Mouse (Mus musculus) forebrain, embryonic 11.5 days (tissue): ENCODE data around the gene Dbn1. TPM values are rescaled to one million over a fixed set of nuclear protein-coding genes. Genes with fewer than 3 reads are reported as not detected.

Experiments used
- ATAC-seq: fragments of 200-750 bp; cut with Nextera tagmentation; replicated peaks from 2 replicates; pipeline ENCODE4 v1.8.0; 2017; ENCODE audit warnings: moderate TSS enrichment; ENCODE audit not compliant: low FRiP score
- DNase-seq: peaks from one replicate; pipeline ENCODE4 v3.0.0-alpha.2; 2017; ENCODE audit warnings: low spot score
- H3K27ac ChIP-seq: fragments of 300-500 bp; sonication (generic); 2 replicates; pipeline ENCODE4 v1.5.1; 2014; ENCODE audit warnings: low read depth, low read length
- H3K27me3 ChIP-seq: fragments of 300-500 bp; sonication (generic); 2 replicates; pipeline ENCODE4 v1.6.1; 2014; ENCODE audit warnings: mild to moderate bottlenecking, low read length, mixed read lengths; ENCODE audit not compliant: control insufficient read depth, insufficient read depth
- H3K36me3 ChIP-seq: fragments of 300-500 bp; sonication (generic); 2 replicates; pipeline ENCODE4 v1.6.1; 2014; ENCODE audit warnings: mild to moderate bottlenecking, low read length, moderate library complexity, mixed read lengths; ENCODE audit not compliant: control insufficient read depth, insufficient read depth
- H3K4me1 ChIP-seq: fragments of 300-500 bp; sonication (generic); replicated peaks from 2 replicates; pipeline ENCODE4 v1.6.1; 2014; ENCODE audit warnings: low read length, mixed read lengths; ENCODE audit not compliant: control insufficient read depth, insufficient read depth
- H3K4me2 ChIP-seq: fragments of 300-500 bp; sonication (generic); 2 replicates; pipeline ENCODE4 v1.6.1; 2014; ENCODE audit warnings: low read depth, mild to moderate bottlenecking, low read length, moderate library complexity, mixed read lengths; ENCODE audit not compliant: severe bottlenecking
- H3K4me3 ChIP-seq: fragments of 300-500 bp; sonication (generic); 2 replicates; pipeline ENCODE4 v1.5.1; 2014; ENCODE audit warnings: low read depth, low read length
- H3K9ac ChIP-seq: fragments of 300-500 bp; sonication (generic); 2 replicates; pipeline ENCODE4 v1.6.1; 2014; ENCODE audit warnings: low read length
- H3K9me3 ChIP-seq: fragments of 300-500 bp; sonication (generic); 2 replicates; pipeline ENCODE4 v1.6.1; 2016; ENCODE audit warnings: low read length, mixed read lengths; ENCODE audit not compliant: control insufficient read depth
- WGBS: fragments of 180-500 bp; shearing (Covaris S2); extraction: QIAGEN DNeasy Blood & Tissue Kit; methylation state at CpG from one replicate; pipeline ENCODE4 v1.1.7; 2014; 5-methylcytosine and 5-hydroxymethylcytosine counted together
- polyA plus RNA-seq: library from polyadenylated mRNA; unstranded; fragments of >200 nt; fragmentation: Nextera tagmentation; extraction: Ambion mirVana; gene quantifications from 2 replicates; pipeline ENCODE4 v1.2.1, GENCODE M21; 2014

Dbn1 gene
- polyA plus RNA-seq, 1 experiment from 2014 or later, result 411 TPM

GRCm38 (mm10) chr13:55486916-55487577 is 864 bp downstream of the Dbn1 start:
- peak overlapping the region; percentile 98 for H3K27ac ChIP-seq
- ATAC-seq (peak; percentile 55), DNase-seq (no peak)
- H3K9ac ChIP-seq, result peak overlapping the region; percentile 100
- peaks cover 26% of the 10 kb centered on the region for H3K4me1 ChIP-seq
- H3K36me3 ChIP-seq, result peaks cover 5% of the 10 kb centered on the region; the same call in 1 of the 2 replicates
- H3K27me3 ChIP-seq, result no peaks in the 10 kb centered on the region
- under 1% methylated on average over 29 of the region's 29 CpGs for WGBS
- H3K4me2 ChIP-seq, result peak overlapping the region; percentile 95
- H3K4me3 ChIP-seq, result peak overlapping the region; percentile 95
- H3K9me3 ChIP-seq, result no peaks in the 10 kb centered on the region

DNA sequence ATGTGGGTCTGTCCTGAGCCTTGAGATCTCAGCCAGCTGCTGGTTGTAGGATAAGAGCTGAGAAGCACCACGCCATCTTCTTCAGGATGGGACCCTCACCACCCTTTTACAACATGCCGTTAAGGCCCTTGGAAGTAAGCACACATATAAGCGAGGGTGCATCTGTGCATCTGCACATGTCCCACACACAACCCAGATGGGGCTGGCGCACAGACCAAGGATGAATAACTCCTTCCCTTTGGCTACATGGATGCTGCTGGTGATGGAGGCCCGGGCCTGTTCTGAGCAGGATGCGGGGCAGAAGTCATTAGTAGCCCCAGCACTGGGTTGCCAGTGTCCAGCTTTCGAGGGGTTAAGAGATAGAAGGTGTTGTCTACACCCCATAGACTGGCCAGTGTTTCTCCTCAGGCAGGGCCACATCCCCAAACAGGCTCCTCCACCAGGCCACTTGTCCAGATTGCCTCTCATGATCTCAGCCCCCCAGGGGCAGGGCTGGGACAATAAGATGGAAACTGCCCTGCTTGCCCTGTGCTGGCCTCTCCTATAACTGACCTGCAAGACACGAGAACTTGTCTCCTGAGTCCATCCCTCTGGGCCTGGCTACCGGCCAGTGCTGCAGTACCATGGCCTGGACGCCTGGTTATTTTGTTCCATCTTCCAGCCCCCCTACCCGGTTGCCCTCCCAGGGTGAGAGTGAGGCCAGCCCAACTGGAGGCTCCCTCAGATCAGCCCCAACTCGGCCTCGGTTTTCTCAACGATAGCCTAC is 1.7 kb downstream of the Dbn1 start:
- Histone ChIP-seq H3K4me3 (peak overlapping the region; percentile 95), H3K4me2 (peak overlapping the region; percentile 95), H3K27ac (peak overlapping the region; percentile 98), H3K36me3 (peaks cover 10% of the 10 kb centered on the region; the same call in 1 of the 2 replicates), H3K27me3 (no peaks in the 10 kb centered on the region), H3K9me3 (no peaks in the 10 kb centered on the region), H3K9ac (peak overlapping the region; percentile 100), H3K4me1 (peaks cover 26% of the 10 kb centered on the region)
- DNase-seq, result peak; percentile 73
- no peak for ATAC-seq
- WGBS, result 40% methylated on average over 14 of the region's 14 CpGs

- Histone ChIP-seq H3K4me1 (peaks cover 26% of the 10 kb centered on the region), H3K27ac (peak overlapping the region; percentile 82), H3K36me3 (peaks cover 25% of the 10 kb centered on the region), H3K4me3 (peak overlapping the region; percentile 95), H3K27me3 (no peaks in the 10 kb centered on the region), H3K9ac (peak overlapping the region; percentile 4), H3K4me2 (peak overlapping the region; percentile 95), H3K9me3 (no peaks in the 10 kb centered on the region)
- WGBS, result 23% methylated on average over 7 of the region's 7 CpGs
- DNase-seq (no peak), ATAC-seq (no peak)
These were observed 3.3 kb downstream of the Dbn1 start for GRCm38 (mm10) chr13:55484520-55485088.

GRCm38 (mm10) chr13:55483593-55483992 is 4.3 kb downstream of the Dbn1 start:
- 20% methylated on average over 15 of the region's 15 CpGs for WGBS
- Histone ChIP-seq H3K27me3 (no peaks in the 10 kb centered on the region), H3K27ac (peak overlapping the region; percentile 82), H3K4me3 (peak overlapping the region; percentile 95), H3K9ac (peak overlapping the region; percentile 4; the same call in 1 of the 2 replicates), H3K36me3 (peaks cover 28% of the 10 kb centered on the region), H3K4me2 (peak overlapping the region; percentile 95), H3K9me3 (no peaks in the 10 kb centered on the region), H3K4me1 (peaks cover 26% of the 10 kb centered on the region)
- DNase-seq, result peak; percentile 87
- peak; percentile 68 for ATAC-seq

DNA sequence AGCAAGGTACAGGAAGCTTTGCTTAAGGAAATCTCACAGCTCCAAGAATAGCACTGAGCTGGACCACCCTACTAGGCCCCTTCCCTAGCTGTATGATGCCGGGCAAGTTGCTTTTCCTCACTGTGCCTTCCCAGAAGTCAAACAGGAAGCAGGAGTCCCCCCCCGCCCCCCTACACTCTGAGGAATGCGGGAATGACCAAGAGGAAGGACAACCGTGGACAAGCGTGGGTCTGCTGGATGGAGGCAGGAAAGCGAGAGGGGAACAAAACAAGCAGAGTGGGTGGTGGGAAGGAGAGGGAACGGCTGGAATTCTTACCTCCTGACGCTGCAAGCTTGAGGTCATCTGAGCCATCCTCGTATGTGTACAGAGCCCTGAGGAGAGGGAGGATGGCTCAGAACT is 4.8 kb downstream of the Dbn1 start:
- H3K9ac ChIP-seq, result 0 out of 2 replicates have a peak overlapping the region, but pooled peaks have one; percentile 1
- H3K4me2 ChIP-seq, result peak overlapping the region; percentile 95; the same call in 1 of the 2 replicates

GRCm38 (mm10) chr13:55482542-55482941 is 5.4 kb downstream of the Dbn1 start:
- Histone ChIP-seq H3K27ac (no peak overlapping the region), H3K9ac (no peak overlapping the region), H3K4me1 (peaks cover 26% of the 10 kb centered on the region), H3K4me3 (no peak overlapping the region), H3K27me3 (no peaks in the 10 kb centered on the region), H3K4me2 (no peak overlapping the region), H3K9me3 (no peaks in the 10 kb centered on the region), H3K36me3 (peaks cover 28% of the 10 kb centered on the region)
- WGBS, result 89% methylated on average over 7 of the region's 7 CpGs
- no peak for ATAC-seq
- DNase-seq, result no peak

More for the DNA sequence above, 4.8 kb downstream of the Dbn1 start:
- H3K4me3 ChIP-seq, result peak overlapping the region; percentile 95; the same call in 1 of the 2 replicates
- H3K9me3 ChIP-seq, result no peaks in the 10 kb centered on the region
- ATAC-seq, result no peak
- WGBS, result 65% methylated on average over 9 of the region's 9 CpGs
- peak; percentile 54 for DNase-seq
- no peaks in the 10 kb centered on the region for H3K27me3 ChIP-seq
- H3K4me1 ChIP-seq, result peaks cover 26% of the 10 kb centered on the region
- H3K36me3 ChIP-seq, result peaks cover 28% of the 10 kb centered on the region
- no peak overlapping the region for H3K27ac ChIP-seq

- H3K27ac ChIP-seq, result no peak overlapping the region
- no peak for DNase-seq
These were observed 8.0 kb downstream of the Dbn1 start for GRCm38 (mm10) chr13:55479929-55480328.

DNA sequence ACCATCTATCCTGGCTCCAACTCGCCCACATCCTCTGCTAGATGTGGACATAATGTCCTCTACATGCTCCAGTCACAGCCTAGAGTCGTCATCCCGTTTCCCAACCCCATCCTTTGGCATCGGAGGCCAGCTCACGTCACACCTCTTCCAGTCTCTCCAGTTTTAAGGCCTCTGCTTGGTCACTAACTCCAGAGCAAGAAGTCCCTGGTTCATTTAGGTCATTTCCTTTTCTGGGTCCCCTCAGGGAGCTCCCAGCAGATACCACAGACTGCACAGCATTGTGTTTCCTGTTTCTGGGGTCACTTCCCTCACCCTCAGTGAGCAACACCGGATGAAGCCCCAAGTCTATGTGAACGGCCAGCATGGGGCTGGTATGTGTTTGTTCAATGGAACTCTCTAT is 8.9 kb downstream of the Dbn1 start:
- H3K4me2 ChIP-seq, result no peak overlapping the region
- no peaks in the 10 kb centered on the region for H3K27me3 ChIP-seq
- no peak overlapping the region for H3K27ac ChIP-seq
- H3K4me1 ChIP-seq, result peaks cover 25% of the 10 kb centered on the region
- no peak overlapping the region for H3K4me3 ChIP-seq
- ATAC-seq, result no peak
- DNase-seq, result no peak
- 91% methylated on average over 7 of the region's 7 CpGs for WGBS
- no peak overlapping the region for H3K9ac ChIP-seq
- H3K36me3 ChIP-seq, result peaks cover 36% of the 10 kb centered on the region
- H3K9me3 ChIP-seq, result no peaks in the 10 kb centered on the region

More at GRCm38 (mm10) chr13:55479929-55480328, 8.0 kb downstream of the Dbn1 start:
- Histone ChIP-seq H3K36me3 (peaks cover 36% of the 10 kb centered on the region), H3K27me3 (no peaks in the 10 kb centered on the region), H3K9me3 (no peaks in the 10 kb centered on the region), H3K9ac (no peak overlapping the region), H3K4me2 (no peak overlapping the region), H3K4me3 (no peak overlapping the region), H3K4me1 (peaks cover 23% of the 10 kb centered on the region)
- no peak for ATAC-seq
